Mouse (Mus musculus) lung, adult 2 months (tissue): ENCODE data around the gene Snf8.

Source experiments
- CTCF ChIP-seq: fragments of 200-500 bp; IDR thresholded peaks from 2 replicates; pipeline ENCODE4 v1.5.1; 2011; ENCODE audit warnings: mild to moderate bottlenecking, low read length, control low read depth; ENCODE audit not compliant: insufficient read depth
- POLR2A ChIP-seq: fragments of 200-500 bp; IDR thresholded peaks from 2 replicates; pipeline ENCODE4 v1.6.1; 2011; ENCODE audit warnings: low read depth, mild to moderate bottlenecking, control low read depth, low read length, borderline replicate concordance; ENCODE audit errors: extremely low read depth

DNA sequence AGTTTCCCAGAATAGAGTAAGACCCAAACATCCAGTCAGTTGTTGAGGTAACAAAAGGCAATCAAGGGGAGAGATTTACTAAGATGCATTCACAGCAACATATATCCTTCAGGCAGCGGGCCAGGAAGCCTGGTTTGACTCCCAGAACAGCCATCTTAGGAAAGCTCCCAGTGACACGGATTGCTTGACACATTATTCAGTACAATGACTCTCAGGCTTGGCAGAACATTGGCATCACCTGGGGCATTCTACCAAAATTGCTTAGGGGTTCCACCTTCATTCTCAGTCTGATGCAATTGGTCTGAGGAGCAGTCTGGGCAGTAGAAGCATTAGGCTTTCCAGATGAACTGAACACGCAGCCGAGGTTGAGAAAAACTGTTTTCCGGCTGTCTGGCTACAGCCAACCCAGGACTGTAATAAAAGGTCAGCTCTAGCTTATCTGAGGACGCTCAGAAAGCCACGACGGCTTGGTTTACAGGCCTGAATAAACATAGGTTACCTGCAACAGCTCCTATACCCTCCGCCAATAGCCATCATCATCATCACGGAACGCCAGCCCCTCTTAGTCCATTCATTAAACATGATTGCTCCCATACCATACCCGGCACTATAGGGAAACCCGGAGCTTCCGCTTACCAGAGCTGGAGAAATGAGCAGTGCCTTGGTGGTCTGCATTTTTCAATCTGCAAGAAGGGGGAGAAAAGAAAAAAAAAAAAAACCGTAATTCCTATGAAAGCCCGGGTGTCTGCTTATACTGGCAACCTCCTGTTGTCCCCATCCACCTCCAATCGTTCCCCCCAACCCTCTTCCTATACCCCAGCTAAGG is 39.9 kb downstream of the Snf8 start:
- TF ChIP-seq POLR2A, result no peak
- no peak for TF ChIP-seq CTCF
